In the genomic region with DNA sequence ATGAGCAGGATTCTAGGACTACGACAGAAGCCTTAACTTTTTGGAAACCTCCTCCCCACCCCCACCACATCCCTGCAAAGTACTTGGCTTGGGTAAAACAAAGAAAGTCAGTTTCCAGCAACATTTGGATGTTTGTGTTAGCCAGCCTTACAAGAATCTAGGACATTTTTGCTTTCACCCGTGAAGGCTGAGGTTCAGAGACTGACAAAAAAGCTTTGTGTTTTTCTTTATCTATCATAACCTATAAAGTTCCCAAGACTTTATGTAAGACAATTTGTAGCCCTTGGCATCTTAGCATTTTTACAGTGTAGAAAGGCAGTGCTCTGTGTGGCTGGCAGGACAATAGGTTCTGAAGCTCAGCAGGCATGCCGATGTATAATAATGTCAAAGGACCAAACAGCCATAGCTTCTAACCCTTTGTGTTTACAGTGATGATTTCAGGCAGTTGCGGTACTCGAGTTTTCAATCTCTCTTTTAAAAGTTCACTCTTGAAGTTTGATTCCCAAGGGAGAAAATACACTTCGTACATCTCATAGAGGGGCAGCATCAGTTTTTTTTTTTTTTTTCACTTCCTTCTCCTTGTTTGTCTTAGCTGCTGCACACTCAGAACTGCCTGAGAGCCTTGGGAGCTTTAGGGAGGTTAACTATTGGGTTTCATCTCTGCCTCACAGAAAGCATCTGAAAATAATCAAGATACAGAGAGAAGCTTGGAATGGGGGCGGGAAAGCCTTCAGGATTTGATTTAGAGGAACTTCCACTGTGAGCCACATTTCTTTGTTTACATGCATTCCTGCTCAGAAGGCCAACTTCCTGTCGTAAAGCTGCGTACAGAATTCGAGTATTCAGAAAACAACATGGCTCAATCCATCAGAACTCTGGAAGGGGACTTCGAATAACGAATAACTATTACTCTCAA, we compare ENCODE assay signal across 9 mouse cellular contexts.
DNase-seq lines count a peak whose midpoint lies in the region; ATAC-seq and TF ChIP-seq lines count a peak whose summit lies in the region.
"Had no signal": no experiment of that assay in that cellular context is flagged by ENCODE, and none has a peak within 500 bp of the region (broad histone marks: within the 10 kb centered on the region; RNA-seq: fewer than 3 reads in every experiment).

No protein-coding gene starts in this region.

- no peak for ATAC-seq in lung, postnatal 0 days

- no peak for DNase-seq in gastrocnemius, adult 2 months
- no peak for DNase-seq in gastrocnemius, postnatal 36 days
- DNase-seq in embryo, embryonic 10 days (ENCODE audit: low spot score), result peak; percentile 69
- DNase-seq in hindlimb bud, embryonic 11.5 days (ENCODE audit: extremely low spot score, low read depth, low spot score), result peak; percentile 89
- DNase-seq in lung, postnatal 0 days (ENCODE audit: low spot score), result peak; percentile 21
- DNase-seq in frontal cortex, postnatal 25 days (ENCODE audit: low spot score in 2 of 2), result no peak
- no peak for DNase-seq in T-cell, adult 2 months (ENCODE audit: low spot score)
- DNase-seq in layer of hippocampus, postnatal 25 days (ENCODE audit: extremely low spot score in 1 of 2, low spot score in 1 of 2), result no peak

- H3K36me3 ChIP-seq in lung, postnatal 0 days (ENCODE audit: insufficient read depth, low read length), result no peaks in the 10 kb centered on the region

- intact Hi-C loops in gastrocnemius, adult 2 months (cut with DNase I), result no loop called here
- intact Hi-C loops in gastrocnemius, postnatal 36 days (cut with DNase I), result no loop called here

- H3K9me3 ChIP-seq in lung, postnatal 0 days (ENCODE audit: low read length), result no peaks in the 10 kb centered on the region

- peak overlapping the region; percentile 72 for H3K27ac ChIP-seq in gastrocnemius, adult 2 months
- H3K27ac ChIP-seq in lung, postnatal 0 days (ENCODE audit: low read length), result no peak overlapping the region
- H3K27ac ChIP-seq: macrophage had no signal

- no peak for TF ChIP-seq EP300 in lung, postnatal 0 days (IDR thresholded peaks at IDR 0.05)

- no peak overlapping the region for H3K4me2 ChIP-seq in lung, postnatal 0 days (replicated peaks; ENCODE audit: low read depth, low read length)

- WGBS in lung, postnatal 0 days, result 31% methylated on average over 12 of the region's 12 CpGs

- H3K4me1 ChIP-seq in lung, postnatal 0 days (ENCODE audit: insufficient read depth, low read depth, low read length), result no peaks in the 10 kb centered on the region

- no peak overlapping the region for H3K9ac ChIP-seq in lung, postnatal 0 days (replicated peaks; ENCODE audit: low read depth)

- peak overlapping the region; percentile 36 for H3K4me3 ChIP-seq in gastrocnemius, adult 2 months
- no peak overlapping the region for H3K4me3 ChIP-seq in lung, postnatal 0 days (ENCODE audit: low read depth, low read length)

- TF ChIP-seq CTCF in gastrocnemius, adult 2 months (IDR thresholded peaks at IDR 0.05), result no peak
- TF ChIP-seq CTCF in lung, postnatal 0 days (IDR thresholded peaks at IDR 0.05), result no peak

- no peaks in the 10 kb centered on the region for H3K27me3 ChIP-seq in lung, postnatal 0 days (replicated peaks; ENCODE audit: insufficient read depth, low read length)

Comparison
In these comparisons a context has a peak if more than half of its experiments do, and no peak if none do; other contexts are left out.
1. DNase-seq: peak in embryo, embryonic 10 days (single experiment), hindlimb bud, embryonic 11.5 days (single experiment) and lung, postnatal 0 days (single experiment); none in gastrocnemius, adult 2 months (single experiment), gastrocnemius, postnatal 36 days (0 of 2), frontal cortex, postnatal 25 days (0 of 2), T-cell, adult 2 months (single experiment) and layer of hippocampus, postnatal 25 days (0 of 2).